Mouse (Mus musculus): ENCODE data around the gene Gm45234.

DNA sequence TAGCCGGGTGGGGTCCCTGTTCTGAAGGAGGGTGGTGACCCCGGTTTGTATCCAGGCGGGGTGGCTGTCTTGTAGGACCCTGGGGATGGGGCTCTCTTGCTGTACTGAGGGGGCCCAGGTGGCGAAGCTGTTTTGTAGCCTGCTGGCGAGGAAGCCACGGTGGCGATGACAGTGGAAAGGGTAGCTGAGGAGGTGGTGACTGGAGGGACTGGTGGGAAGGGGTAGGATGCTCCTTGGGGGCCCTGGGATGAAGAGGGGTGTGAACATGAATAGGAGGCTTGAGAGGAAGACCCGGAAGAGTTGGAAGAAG, 9.6 kb downstream of the Gm45234 start:
- TF ChIP-seq POLR2A (IDR thresholded peaks at IDR 0.05; ENCODE audit: insufficient read depth, low read length) (no peak), CTCF (IDR thresholded peaks at IDR 0.05; ENCODE audit: low read depth, low read length) (no peak)
